Mouse (Mus musculus) limb, embryonic 11.5 days (tissue): ENCODE results near the gene Slc25a4. TPM values are rescaled to one million over a fixed set of nuclear protein-coding genes. Genes with fewer than 3 reads are reported as not detected.
A peak's percentile ranks its signal among the peaks of the same experiment; 100 is the strongest.
"Not testable (repeated sequence)": the region's sequence is repeated elsewhere in the genome, so short reads cannot be mapped to it uniquely, and the experiment has no call there.

Source experiments
- ATAC-seq: fragments of 200-750 bp; cut with Nextera tagmentation; 2 replicates; pipeline ENCODE4 v1.8.0; 2017; ENCODE audit warnings: low read depth; ENCODE audit not compliant: insufficient number of reproducible peaks, low FRiP score, low TSS enrichment
- DNase-seq: peaks from one replicate; pipeline ENCODE4 v3.0.0-alpha.2; 2015; ENCODE audit warnings: low spot score
- H3K27ac ChIP-seq: fragments of 300-500 bp; sonication (generic); replicated peaks from 2 replicates; pipeline ENCODE4 v1.5.1; 2014; ENCODE audit warnings: low read depth, mild to moderate bottlenecking, low read length
- H3K27me3 ChIP-seq: fragments of 300-500 bp; sonication (generic); 2 replicates; pipeline ENCODE4 v1.6.1; 2014; ENCODE audit warnings: mild to moderate bottlenecking, low read length, mixed read lengths; ENCODE audit not compliant: control insufficient read depth, insufficient read depth
- H3K36me3 ChIP-seq: fragments of 300-500 bp; sonication (generic); 2 replicates; pipeline ENCODE4 v1.6.1; 2014; ENCODE audit warnings: mild to moderate bottlenecking, low read length, moderate library complexity, mixed read lengths; ENCODE audit not compliant: control insufficient read depth, insufficient read depth
- H3K4me1 ChIP-seq: fragments of 300-500 bp; sonication (generic); 2 replicates; pipeline ENCODE4 v1.6.1; 2014; ENCODE audit warnings: low read length, mixed read lengths; ENCODE audit not compliant: control insufficient read depth, insufficient read depth
- H3K4me2 ChIP-seq: fragments of 300-500 bp; sonication (generic); 2 replicates; pipeline ENCODE4 v1.6.1; 2014; ENCODE audit warnings: low read depth, mild to moderate bottlenecking, moderate library complexity; ENCODE audit not compliant: severe bottlenecking
- H3K4me3 ChIP-seq: fragments of 300-500 bp; sonication (generic); 2 replicates; pipeline ENCODE4 v1.5.1; 2014; ENCODE audit warnings: low read depth, low read length
- H3K9ac ChIP-seq: fragments of 300-500 bp; sonication (generic); 2 replicates; pipeline ENCODE4 v1.6.1; 2014; ENCODE audit warnings: mild to moderate bottlenecking, low read length
- H3K9me3 ChIP-seq: fragments of 300-500 bp; sonication (generic); 2 replicates; pipeline ENCODE4 v1.6.1; 2016; ENCODE audit warnings: low read length; ENCODE audit not compliant: control insufficient read depth
- WGBS: fragments of 180-500 bp; shearing (Covaris S2); extraction: QIAGEN DNeasy Blood & Tissue Kit; methylation state at CpG from one replicate; pipeline ENCODE4 v1.1.7; 2014; 5-methylcytosine and 5-hydroxymethylcytosine counted together
- polyA plus RNA-seq: library from polyadenylated mRNA; unstranded; fragments of >200 nt; fragmentation: Nextera tagmentation; extraction: Ambion mirVana; gene quantifications from 2 replicates; pipeline ENCODE4 v1.2.1, GENCODE M21; 2014

The Slc25a4 gene
- polyA plus RNA-seq, 1 experiment from 2014 or later, result 472 TPM

GRCm38 (mm10) chr8:46236441-46237223, 25.5 kb upstream of the Slc25a4 start:
- WGBS, result 46% methylated on average over 7 of the region's 7 CpGs
- no peak overlapping the region for H3K27ac ChIP-seq
- DNase-seq (no peak), ATAC-seq (no peak)
- no peaks in the 10 kb centered on the region for H3K27me3 ChIP-seq
- H3K9ac ChIP-seq, result no peak overlapping the region
- H3K4me2 ChIP-seq, result no peak overlapping the region
- no peak overlapping the region for H3K4me3 ChIP-seq
- no peaks in the 10 kb centered on the region for H3K4me1 ChIP-seq
- no peaks in the 10 kb centered on the region for H3K36me3 ChIP-seq
- no peaks in the 10 kb centered on the region for H3K9me3 ChIP-seq

GRCm38 (mm10) chr8:46234736-46235135, 23.7 kb upstream of the Slc25a4 start:
- ATAC-seq, result no peak

GRCm38 (mm10) chr8:46232798-46233197, 21.7 kb upstream of the Slc25a4 start:
- Histone ChIP-seq H3K27me3 (no peaks in the 10 kb centered on the region), H3K9ac (no peak overlapping the region), H3K4me1 (no peaks in the 10 kb centered on the region), H3K9me3 (no peaks in the 10 kb centered on the region), H3K4me3 (no peak overlapping the region), H3K4me2 (no peak overlapping the region), H3K36me3 (no peaks in the 10 kb centered on the region), H3K27ac (no peak overlapping the region)
- 64% methylated on average over 8 of the region's 8 CpGs for WGBS
- no peak for ATAC-seq
- no peak for DNase-seq

More at GRCm38 (mm10) chr8:46234736-46235135, 23.7 kb upstream of the Slc25a4 start:
- no peaks in the 10 kb centered on the region for H3K27me3 ChIP-seq
- H3K4me2 ChIP-seq, result no peak overlapping the region
- H3K27ac ChIP-seq, result no peak overlapping the region
- 84% methylated on average over 4 of the region's 4 CpGs for WGBS
- H3K9me3 ChIP-seq, result no peaks in the 10 kb centered on the region
- no peak overlapping the region for H3K9ac ChIP-seq
- no peak for DNase-seq
- no peaks in the 10 kb centered on the region for H3K4me1 ChIP-seq
- no peak overlapping the region for H3K4me3 ChIP-seq
- no peaks in the 10 kb centered on the region for H3K36me3 ChIP-seq

GRCm38 (mm10) chr8:46231968-46232367, 20.9 kb upstream of the Slc25a4 start:
- H3K27ac ChIP-seq, H3K9me3 ChIP-seq, ATAC-seq, H3K4me1 ChIP-seq, H3K4me2 ChIP-seq, H3K4me3 ChIP-seq, DNase-seq, H3K9ac ChIP-seq, H3K27me3 ChIP-seq, H3K36me3 ChIP-seq: not testable (repeated sequence)
- WGBS, result 85% methylated on average over 7 of the region's 7 CpGs

GRCm38 (mm10) chr8:46226622-46227021, 15.5 kb upstream of the Slc25a4 start:
- WGBS, result 91% methylated on average over 5 of the region's 5 CpGs
- Histone ChIP-seq H3K9ac (no peak overlapping the region), H3K27me3 (no peaks in the 10 kb centered on the region), H3K27ac (no peak overlapping the region), H3K4me2 (no peak overlapping the region), H3K9me3 (no peaks in the 10 kb centered on the region), H3K36me3 (no peaks in the 10 kb centered on the region), H3K4me1 (no peaks in the 10 kb centered on the region), H3K4me3 (no peak overlapping the region)
- DNase-seq (no peak), ATAC-seq (no peak)

GRCm38 (mm10) chr8:46225501-46225900, 14.4 kb upstream of the Slc25a4 start:
- H3K36me3 ChIP-seq, result no peaks in the 10 kb centered on the region
- no peak overlapping the region for H3K4me2 ChIP-seq
- no peaks in the 10 kb centered on the region for H3K9me3 ChIP-seq
- H3K4me3 ChIP-seq, result no peak overlapping the region
- no peak overlapping the region for H3K27ac ChIP-seq
- no peak overlapping the region for H3K9ac ChIP-seq
- 81% methylated on average over 3 of the region's 3 CpGs for WGBS
- no peaks in the 10 kb centered on the region for H3K27me3 ChIP-seq
- ATAC-seq, result no peak
- H3K4me1 ChIP-seq, result no peaks in the 10 kb centered on the region
- no peak for DNase-seq

- DNase-seq, result no peak
Observed at GRCm38 (mm10) chr8:46220566-46220965, 9.5 kb upstream of the Slc25a4 start.

DNA sequence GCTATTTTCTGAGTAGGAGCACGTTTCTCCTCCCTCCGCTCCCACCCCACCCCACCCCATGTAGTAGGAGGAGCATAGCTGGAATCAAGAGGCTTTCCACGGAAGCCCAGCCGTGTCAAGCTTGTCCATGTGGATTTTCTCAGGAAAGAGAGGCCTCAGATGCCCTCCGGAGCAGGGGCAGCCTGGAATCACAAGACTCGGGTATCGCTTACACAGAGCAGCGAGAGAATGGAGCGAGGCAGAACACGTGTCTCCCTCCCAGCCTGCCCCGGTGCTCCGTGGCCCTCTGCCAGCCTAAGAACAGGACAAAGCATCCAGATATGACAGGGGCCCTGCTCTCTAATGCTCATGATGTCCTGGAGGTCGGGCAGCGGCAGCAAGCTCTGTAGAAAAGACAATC, 5.8 kb upstream of the Slc25a4 start:
- Histone ChIP-seq H3K27me3 (no peaks in the 10 kb centered on the region), H3K27ac (no peak overlapping the region; the same call in 1 of the 2 replicates), H3K9ac (peak overlapping the region; percentile 60), H3K4me2 (peak overlapping the region; percentile 51), H3K36me3 (no peaks in the 10 kb centered on the region), H3K4me3 (peak overlapping the region; percentile 21), H3K9me3 (no peaks in the 10 kb centered on the region), H3K4me1 (peaks cover under 1% of the 10 kb centered on the region; the same call in 1 of the 2 replicates)
- ATAC-seq (peak; percentile 76; the same call in 1 of the 2 replicates), DNase-seq (peak; percentile 70)
- WGBS, result 10% methylated on average over 14 of the region's 14 CpGs

More at GRCm38 (mm10) chr8:46220566-46220965, 9.5 kb upstream of the Slc25a4 start:
- Histone ChIP-seq H3K27ac (no peak overlapping the region), H3K4me2 (no peak overlapping the region), H3K9me3 (no peaks in the 10 kb centered on the region), H3K27me3 (no peaks in the 10 kb centered on the region), H3K9ac (no peak overlapping the region), H3K4me1 (no peaks in the 10 kb centered on the region), H3K4me3 (no peak overlapping the region), H3K36me3 (no peaks in the 10 kb centered on the region)
- WGBS, result 68% methylated on average over 3 of the region's 3 CpGs
- ATAC-seq, result no peak
